Mouse (Mus musculus) adrenal gland, adult 8-10 months (tissue): ENCODE measurements around the gene Gabbr1. TPM values are rescaled to one million over a fixed set of nuclear protein-coding genes. Genes with fewer than 3 reads are reported as not detected.

Source experiments
- DNase-seq: peaks from one replicate; pipeline ENCODE4 v3.0.0; 2022
- total RNA-seq, 4 experiments: library from RNA; stranded (reverse); gene quantifications; 2 replicates each; pipeline ENCODE4 v1.2.4; 2022

Gabbr1 gene
- total RNA-seq, 4 experiments from 2014 or later: 25.3 to 63.8 (median 50.8) TPM

- no peak for DNase-seq
These were observed 32.4 kb downstream of the Gabbr1 start for GRCm38 (mm10) chr17:37078193-37078592.

GRCm38 (mm10) chr17:37078990-37079389 is 33.2 kb downstream of the Gabbr1 start:
- DNase-seq: no peak

GRCm38 (mm10) chr17:37080119-37080518 is 34.4 kb downstream of the Gabbr1 start:
- no peak for DNase-seq

- DNase-seq: no peak
These were observed 35.9 kb downstream of the Gabbr1 start for GRCm38 (mm10) chr17:37081659-37082058.

GRCm38 (mm10) chr17:37083327-37083726 is 37.6 kb downstream of the Gabbr1 start:
- no peak for DNase-seq

- no peak for DNase-seq
These were observed 38.9 kb downstream of the Gabbr1 start for GRCm38 (mm10) chr17:37084632-37085031.

- DNase-seq: no peak
These were observed 39.8 kb downstream of the Gabbr1 start for GRCm38 (mm10) chr17:37085545-37085944.

- DNase-seq: no peak
These were observed 42.6 kb downstream of the Gabbr1 start, which contains the start of gene Olfr90 for GRCm38 (mm10) chr17:37088399-37088798. Gene Olfr90 (minus strand): TSS chr17:37088499.

GRCm38 (mm10) chr17:37092198-37092597 is 46.4 kb downstream of the Gabbr1 start:
- no peak for DNase-seq

GRCm38 (mm10) chr17:37093289-37093688 is 47.5 kb downstream of the Gabbr1 start:
- no peak for DNase-seq

GRCm38 (mm10) chr17:37098178-37098577 is 52.4 kb downstream of the Gabbr1 start, which contains the start of gene Olfr91:
Gene Olfr91 (minus strand): TSS chr17:37098278.
- no peak for DNase-seq

GRCm38 (mm10) chr17:37119988-37120387 is 74.2 kb downstream of the Gabbr1 start, which contains the start of gene Olfr92:
Gene Olfr92 (minus strand): TSS chr17:37120088.
- DNase-seq: no peak

Other genes starting within 250 kb of the Gabbr1 start
- not detected for gene H2-M10.6, start 233.8 kb upstream of the Gabbr1 start, total RNA-seq
- gene Trim26, start 208.8 kb upstream of the Gabbr1 start, total RNA-seq: 10 to 100 TPM; 60.6 to 88.8 (median 74.4) TPM
- under 1 TPM in 1 of 4 experiments, not detected in 3; 0.24 TPM for gene Trim15, start 178.8 kb upstream of the Gabbr1 start, total RNA-seq
- gene Trim10, start 176.4 kb upstream of the Gabbr1 start, total RNA-seq: under 1 TPM in 1 of 4 experiments, not detected in 3; 0.17 TPM
- 1 to 10 TPM in 3 of 4 experiments, under 1 TPM in 1; 0.42 to 6.1 (median 3.3) TPM for gene Trim40, start 155.8 kb upstream of the Gabbr1 start, total RNA-seq
- gene Trim31, start 147.8 kb upstream of the Gabbr1 start, total RNA-seq: not detected
- under 1 TPM in 3 of 4 experiments, not detected in 1; 0.15 to 0.51 (median 0.17) TPM for gene Rnf39, start 103.0 kb upstream of the Gabbr1 start, total RNA-seq
- gene Ppp1r11, start 94.2 kb upstream of the Gabbr1 start, total RNA-seq: 100 to 1,000 TPM in 1 of 4 experiments, 10 to 100 TPM in 3; 74.5 to 104 (median 81.9) TPM
- gene Znrd1, start 87.4 kb upstream of the Gabbr1 start, total RNA-seq: 10 to 100 TPM; 39.0 to 48.4 (median 43.6) TPM
- 10 to 100 TPM; 10.8 to 13.1 (median 11.9) TPM for gene Znrd1as, start 87.4 kb upstream of the Gabbr1 start, total RNA-seq
- not detected for gene 2410137M14Rik, start 64.7 kb upstream of the Gabbr1 start, total RNA-seq
- gene H2-M5, start 56.4 kb upstream of the Gabbr1 start, total RNA-seq: under 1 TPM in 1 of 4 experiments, not detected in 3; 0.14 TPM
- gene Zfp57, start 44.8 kb upstream of the Gabbr1 start, total RNA-seq: 1 to 10 TPM; 2.0 to 2.6 (median 2.3) TPM
- not detected for gene Mog, start 22.6 kb upstream of the Gabbr1 start, total RNA-seq
- not detected for gene Olfr90, start 42.5 kb downstream of the Gabbr1 start, total RNA-seq
- not detected for gene Olfr91, start 52.3 kb downstream of the Gabbr1 start, total RNA-seq
- not detected for gene Olfr92, start 74.1 kb downstream of the Gabbr1 start, total RNA-seq
- gene Olfr93, start 115.5 kb downstream of the Gabbr1 start, total RNA-seq: not detected
- gene Ubd, start 147.9 kb downstream of the Gabbr1 start, total RNA-seq: 1 to 10 TPM in 1 of 4 experiments, under 1 TPM in 2, not detected in 1; 0.31 to 3.1 (median 0.65) TPM
- gene Olfr94, start 155.0 kb downstream of the Gabbr1 start, total RNA-seq: not detected
- not detected for gene Olfr95, start 167.2 kb downstream of the Gabbr1 start, total RNA-seq
- gene Olfr96, start 174.2 kb downstream of the Gabbr1 start, total RNA-seq: not detected
- gene Olfr97, start 191.4 kb downstream of the Gabbr1 start, total RNA-seq: not detected
- gene Olfr98, start 217.8 kb downstream of the Gabbr1 start, total RNA-seq: not detected
- gene H2-M3, start 224.3 kb downstream of the Gabbr1 start, total RNA-seq: 1 to 10 TPM; 5.5 to 8.0 (median 6.8) TPM
- not detected for gene Olfr99, start 237.5 kb downstream of the Gabbr1 start, total RNA-seq